Mouse (Mus musculus) megakaryocyte, adult 5-6 weeks (primary cell): ENCODE data around the gene Itpka. TPM values are rescaled to one million over a fixed set of nuclear protein-coding genes. Genes with fewer than 3 reads are reported as not detected.
A peak's percentile ranks its signal among the peaks of the same experiment; 100 is the strongest.

ENCODE experiments used
- ATAC-seq: 2 replicates; pipeline ENCODE4 v1.8.0; 2016; ENCODE audit warnings: mild to moderate bottlenecking, inconsistent platforms; ENCODE audit not compliant: poor library complexity, severe bottlenecking
- total RNA-seq, 2 experiments: library from RNA; stranded (forward) in 1 of 2; stranded (reverse) in 1 of 2; fragments of 153-499, 151-499 nt in 1 of 2; fragments of 221-1000, 200-1000 nt in 1 of 2; gene quantifications; 2 replicates each; pipeline versions ENCODE4 v1.2.3 to v1.2.4; 2015 to 2017

The Itpka gene
- total RNA-seq, 2 experiments from 2014 or later = 0.07 to 0.37 TPM

GRCm38 (mm10) chr2:119749260-119749659 is 7.1 kb downstream of the Itpka start:
- ATAC-seq = no peak

- ATAC-seq = 0 out of 2 replicates have a peak, but pooled peaks have one; percentile 7
These were observed 15.5 kb downstream of the Itpka start for GRCm38 (mm10) chr2:119757601-119758100.

DNA sequence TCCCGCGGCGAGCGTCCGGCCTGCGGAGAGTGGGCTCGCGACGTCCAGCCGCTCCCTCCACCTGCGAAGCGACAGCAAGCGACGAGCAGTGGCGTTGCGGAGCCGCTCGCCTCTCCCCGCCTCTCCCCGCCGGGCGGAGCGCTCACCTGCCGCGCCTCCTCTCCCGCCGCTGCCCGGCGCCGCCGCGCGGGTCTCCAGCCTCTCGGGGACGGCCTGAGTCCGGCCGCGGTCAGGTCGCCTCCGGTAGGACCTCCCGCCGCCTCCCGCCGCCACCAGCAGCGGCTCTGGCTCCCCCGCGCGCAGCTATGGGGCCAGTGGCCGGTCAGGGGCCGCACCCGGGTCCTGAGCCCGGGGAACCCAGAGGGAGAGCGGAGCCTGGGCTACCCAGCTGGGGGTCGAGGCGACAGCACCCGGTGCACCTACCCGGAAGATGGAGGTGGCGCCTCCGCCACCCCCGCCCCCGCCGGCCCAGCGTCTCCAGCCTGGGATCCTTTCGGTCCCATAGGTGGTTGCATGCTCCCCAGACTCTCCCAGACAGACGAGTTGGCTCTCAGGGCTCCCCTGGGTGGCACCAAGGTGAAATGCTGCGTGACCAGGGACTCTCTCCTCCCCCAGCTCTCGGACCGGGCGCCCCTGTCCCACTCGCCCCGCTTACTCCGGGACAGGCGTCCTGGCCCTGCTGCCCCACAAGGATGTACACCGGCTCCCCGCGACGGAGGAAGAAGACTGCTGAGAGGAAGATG is 16.1 kb downstream of the Itpka start:
- ATAC-seq = peak; percentile 39

DNA sequence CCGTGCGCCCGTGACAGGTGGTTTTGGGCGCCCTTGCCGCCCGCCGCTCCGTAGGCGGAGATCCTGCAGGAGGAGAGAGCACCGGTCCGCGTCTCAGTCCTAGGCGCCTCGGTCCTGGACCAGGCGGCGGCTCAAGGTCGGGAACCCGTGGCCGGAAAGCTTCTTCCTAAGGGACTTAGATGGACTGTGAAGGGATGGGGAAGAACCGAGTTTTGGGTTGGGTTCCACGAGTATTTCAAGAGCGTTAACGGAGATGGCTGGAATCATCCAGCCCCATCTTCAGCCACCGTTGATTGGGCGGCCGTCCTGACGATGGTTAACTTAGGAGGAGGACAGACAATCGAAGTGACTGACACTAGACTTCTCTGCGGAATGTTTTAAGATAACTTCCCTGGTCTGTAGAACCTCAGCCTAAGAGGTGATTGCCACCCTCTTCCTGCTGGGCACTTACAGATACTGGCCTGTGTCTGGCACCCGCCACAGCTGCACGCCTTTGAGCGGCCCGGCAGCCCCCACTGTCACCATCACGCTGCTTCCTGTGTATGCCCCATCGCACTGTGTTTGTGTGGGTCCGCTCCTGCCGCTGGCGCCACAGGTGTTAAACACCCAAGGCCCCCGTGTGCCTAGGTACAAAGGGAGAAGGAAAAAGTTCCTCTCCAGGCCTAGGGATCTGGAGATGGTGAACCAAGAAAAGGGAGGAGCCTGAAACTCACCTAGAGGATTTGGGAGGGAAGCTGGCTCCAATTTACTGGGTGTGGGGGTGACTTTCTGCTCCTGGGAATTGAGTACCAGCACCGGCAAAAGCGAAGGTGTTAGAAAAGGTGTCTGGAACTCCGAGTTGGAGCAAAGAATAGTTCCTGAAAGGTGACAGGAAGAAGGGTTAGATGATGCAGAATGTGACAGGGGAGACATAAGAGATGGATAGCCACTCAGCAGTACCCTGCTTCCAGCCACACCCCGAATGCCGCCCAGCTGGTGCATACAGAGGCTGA is 17.0 kb downstream of the Itpka start:
- ATAC-seq = peak; percentile 9; the same call in 1 of the 2 replicates

DNA sequence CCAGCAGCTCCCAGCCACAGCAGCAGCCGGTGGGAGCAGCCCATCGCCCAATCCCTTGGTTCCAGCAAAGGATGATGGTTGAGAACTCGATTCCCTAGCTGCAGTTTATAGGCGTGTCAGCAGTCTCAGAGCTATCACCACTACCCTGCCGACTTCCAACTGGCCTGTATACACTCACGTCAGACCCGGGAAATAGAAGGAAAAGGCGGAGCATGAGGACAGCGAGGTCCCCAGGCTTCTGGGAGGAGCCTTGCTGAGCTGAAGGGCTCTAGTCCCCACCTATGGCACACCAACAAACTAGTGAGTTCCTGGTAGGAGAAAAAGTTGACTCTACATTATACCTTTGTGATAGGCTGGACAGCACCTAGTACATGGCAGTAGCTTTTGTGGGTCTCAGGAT is 18.1 kb downstream of the Itpka start, which contains the start of gene Ltk:
Gene Ltk, minus strand, starts transcription at position 181 of the 400 bp plus-strand sequence.
- no peak for ATAC-seq

- no peak for ATAC-seq
These were observed 20.1 kb downstream of the Itpka start for GRCm38 (mm10) chr2:119762276-119762675.

GRCm38 (mm10) chr2:119763924-119764323 is 21.8 kb downstream of the Itpka start:
- ATAC-seq = no peak

DNA sequence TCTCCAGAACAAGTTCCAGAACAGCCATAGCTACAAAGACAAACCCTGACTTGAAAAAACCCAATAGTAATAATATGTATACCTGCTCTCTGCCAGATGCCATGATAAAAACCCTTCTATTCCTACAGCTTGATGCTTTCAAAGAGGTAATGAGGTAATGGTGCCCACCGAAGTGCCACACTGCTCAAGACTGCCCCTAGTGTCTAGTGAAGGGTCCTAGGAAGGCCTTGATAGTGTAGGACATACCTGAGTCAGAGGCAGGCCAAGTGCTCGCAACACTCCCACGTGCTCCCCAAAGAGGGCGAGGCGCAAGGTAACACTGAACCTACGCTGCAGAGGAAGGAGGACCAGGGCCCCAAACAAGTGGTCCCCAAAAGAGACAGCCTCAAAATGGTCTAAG is 25.1 kb downstream of the Itpka start:
- no peak for ATAC-seq

GRCm38 (mm10) chr2:119787206-119787883 is 45.2 kb downstream of the Itpka start, which contains the start of gene Rpap1:
Gene Rpap1, minus strand, starts transcription at chr2:119787537.
- peak; percentile 100 for ATAC-seq

GRCm38 (mm10) chr2:119789996-119790395 is 47.9 kb downstream of the Itpka start:
- ATAC-seq = no peak

GRCm38 (mm10) chr2:119797279-119797783 is 55.2 kb downstream of the Itpka start, which contains the start of gene Tyro3:
Gene Tyro3, plus strand, starts transcription at chr2:119797733.
- ATAC-seq = no peak

- ATAC-seq = no peak
These were observed 56.2 kb downstream of the Itpka start for GRCm38 (mm10) chr2:119798246-119798927.

DNA sequence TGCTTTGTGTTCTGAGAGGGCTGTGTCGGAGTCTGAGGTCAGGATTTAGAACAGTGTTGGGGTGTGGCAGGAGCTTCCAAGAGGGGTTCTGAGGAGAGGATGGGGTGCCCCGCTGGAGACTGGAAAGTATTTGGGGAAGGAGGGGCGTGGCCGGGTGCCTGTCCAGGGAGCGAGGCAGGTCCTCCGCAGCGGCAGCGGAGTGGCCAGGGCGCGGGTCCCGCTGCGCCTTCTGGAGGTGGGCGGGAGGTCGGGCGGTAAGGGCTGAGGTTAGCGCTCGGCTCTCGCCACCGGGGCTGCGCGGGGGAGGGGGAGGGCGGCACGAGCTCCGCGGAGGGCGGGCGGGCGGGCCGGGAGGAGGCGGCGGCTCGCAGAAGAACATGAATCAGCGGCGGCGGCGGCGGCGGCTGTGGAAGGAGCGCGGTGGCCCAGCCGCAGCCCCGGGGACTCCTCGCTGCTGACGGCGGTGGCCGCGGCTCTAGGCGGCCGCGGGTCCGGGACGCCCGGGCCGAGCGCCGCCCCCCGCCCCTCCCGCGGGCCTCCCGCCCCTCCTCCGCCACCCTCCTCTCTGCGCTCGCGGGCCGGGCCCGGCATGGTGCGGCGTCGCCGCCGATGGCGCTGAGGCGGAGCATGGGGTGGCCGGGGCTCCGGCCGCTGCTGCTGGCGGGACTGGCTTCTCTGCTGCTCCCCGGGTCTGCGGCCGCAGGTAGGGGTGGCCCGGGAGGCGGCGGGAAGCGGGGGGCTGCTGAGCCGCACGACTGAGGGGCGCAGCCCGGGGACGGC is 57.2 kb downstream of the Itpka start:
- peak; percentile 42 for ATAC-seq

- ATAC-seq = peak; percentile 14; the same call in 1 of the 2 replicates
These were observed 57.9 kb downstream of the Itpka start for GRCm38 (mm10) chr2:119799961-119800550.
